Mouse (Mus musculus): ENCODE measurements at regions not wholly inside any gene's neighbourhood (a gene's known extent, or its start where the extent isn't known, plus 50 kb on each side); places are given as distances from the start of the nearest gene placed in this dataset.

DNA sequence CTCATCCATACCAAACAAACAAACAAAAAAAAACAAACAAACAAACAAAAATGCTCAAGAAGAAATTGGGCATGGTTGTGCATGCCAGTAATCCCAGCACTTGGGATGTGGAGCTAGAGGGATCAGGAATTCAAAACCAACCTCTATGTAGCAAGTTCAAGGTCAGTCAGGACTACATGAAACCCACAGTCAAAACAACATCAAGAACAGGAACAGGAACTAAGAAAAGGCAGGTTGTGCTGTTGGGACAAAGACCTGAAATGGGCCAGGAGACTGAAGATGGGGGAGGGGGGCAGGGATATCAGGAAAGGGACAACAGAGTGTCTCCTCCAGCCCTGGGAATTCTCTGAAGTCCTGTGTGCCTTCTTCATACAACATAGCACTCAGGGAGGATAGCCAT lies 87.8 kb upstream of the Rbpj start:
- TF ChIP-seq MYOG (IDR thresholded peaks at IDR 0.05; ENCODE audit: control insufficient read depth, extremely low read depth, insufficient read length) (no peak), CTCF (IDR thresholded peaks at IDR 0.05; ENCODE audit: control insufficient read depth, insufficient read depth, insufficient read length) (no peak), USF1 (IDR thresholded peaks at IDR 0.05; ENCODE audit: low read depth) (no peak), MYOD1 (IDR thresholded peaks at IDR 0.05; ENCODE audit: control insufficient read depth, insufficient read length, low read depth) (no peak), MAX (IDR thresholded peaks at IDR 0.05) (no peak)

All from C2C12 (cell line).